Mouse (Mus musculus) E14TG2a.4 (cell line): ENCODE data around the gene Tenm4.

Experiments
- CTCF ChIP-seq: conservative IDR thresholded peaks from 2 replicates; pipeline ENCODE4 v1.5.1; 2014; ENCODE audit warnings: low read length
- POU5F1 ChIP-seq: IDR thresholded peaks from 2 replicates; pipeline ENCODE4 v1.6.1; 2014; ENCODE audit warnings: low read length, borderline replicate concordance

DNA sequence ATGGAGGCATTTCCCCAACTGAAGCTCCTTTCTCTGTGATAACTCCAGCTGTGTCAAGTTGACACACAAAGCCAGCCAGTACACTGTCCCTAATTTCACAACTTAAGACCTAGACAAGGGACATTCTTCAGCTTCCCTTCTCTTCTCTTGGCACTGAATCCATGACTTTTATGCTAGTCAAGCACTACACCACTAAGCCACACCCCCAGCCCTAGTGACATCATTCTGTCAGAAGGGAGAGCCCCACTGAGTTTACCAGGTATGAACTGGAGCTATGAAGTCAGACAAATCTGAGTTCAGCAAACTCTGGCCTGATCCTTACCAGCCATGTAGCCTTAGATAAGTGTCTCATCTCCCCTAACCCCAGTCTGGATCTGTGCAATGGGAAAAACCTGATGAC is 6.9 kb upstream of the Tenm4 start:
- TF ChIP-seq CTCF (no peak), POU5F1 (no peak)
